Mouse (Mus musculus): ENCODE data around the gene Fam222b.

Gene Fam222b

GRCm38 (mm10) chr11:78138023-78138422, 43.6 kb downstream of the Fam222b start:
- no peak for DNase-seq

- DNase-seq = no peak
These were observed 46.2 kb downstream of the Fam222b start for GRCm38 (mm10) chr11:78140665-78141064.

- DNase-seq = no peak
These were observed 49.1 kb downstream of the Fam222b start for GRCm38 (mm10) chr11:78143520-78143919.

- no peak for DNase-seq
These were observed 51.7 kb downstream of the Fam222b start for GRCm38 (mm10) chr11:78146168-78146567.

- DNase-seq = no peak
These were observed 52.5 kb downstream of the Fam222b start for GRCm38 (mm10) chr11:78146707-78147543.

GRCm38 (mm10) chr11:78151161-78151560, 56.7 kb downstream of the Fam222b start:
- DNase-seq = peak in 1 of 2 experiments; percentile 38

- peak; percentile 80 to 86 for DNase-seq
These were observed 58.1 kb downstream of the Fam222b start for GRCm38 (mm10) chr11:78152299-78153231.

GRCm38 (mm10) chr11:78153778-78154177, 59.3 kb downstream of the Fam222b start:
- DNase-seq = peak in 1 of 2 experiments; percentile 31

GRCm38 (mm10) chr11:78155674-78156073, 61.2 kb downstream of the Fam222b start:
- no peak for DNase-seq

GRCm38 (mm10) chr11:78156156-78156699, 61.8 kb downstream of the Fam222b start:
- no peak for DNase-seq

GRCm38 (mm10) chr11:78159096-78159495, 64.6 kb downstream of the Fam222b start:
- DNase-seq = peak; percentile 80 to 90

GRCm38 (mm10) chr11:78159557-78159956, 65.1 kb downstream of the Fam222b start:
- no peak for DNase-seq

GRCm38 (mm10) chr11:78160171-78160570, 65.7 kb downstream of the Fam222b start:
- DNase-seq = peak in 1 of 2 experiments; percentile 32

- DNase-seq = no peak
These were observed 66.2 kb downstream of the Fam222b start for GRCm38 (mm10) chr11:78160675-78161074.

GRCm38 (mm10) chr11:78161169-78161568, 66.7 kb downstream of the Fam222b start:
- DNase-seq = no peak

- DNase-seq = peak in 1 of 2 experiments; percentile 37
These were observed 67.5 kb downstream of the Fam222b start for GRCm38 (mm10) chr11:78161968-78162367.

- peak in 1 of 2 experiments; percentile 62 for DNase-seq
These were observed 68.0 kb downstream of the Fam222b start for GRCm38 (mm10) chr11:78162504-78162903.

GRCm38 (mm10) chr11:78163045-78163444, 68.6 kb downstream of the Fam222b start:
- no peak for DNase-seq

- DNase-seq = peak; percentile 67 to 77
These were observed 69.5 kb downstream of the Fam222b start for GRCm38 (mm10) chr11:78163681-78164603.

GRCm38 (mm10) chr11:78164604-78164923, 70.1 kb downstream of the Fam222b start:
- no peak for DNase-seq

GRCm38 (mm10) chr11:78164924-78165760, 70.7 kb downstream of the Fam222b start, which contains the start of gene Traf4:
Traf4 (minus strand) TSS chr11:78165589.
- DNase-seq = peak; percentile 89 to 91

Data from lung, postnatal 4 days (tissue).